Mouse (Mus musculus) intestine, postnatal 0 days (tissue): ENCODE measurements at regions not wholly inside any gene's neighbourhood (a gene's known extent, or its start where the extent isn't known, plus 50 kb on each side); places are given as distances from the start of the nearest gene placed in this dataset.

Experiments used
- ATAC-seq: fragments of 200-750 bp; cut with Nextera tagmentation; 2 replicates; pipeline ENCODE4 v1.8.0; 2017; ENCODE audit warnings: mild to moderate bottlenecking, moderate TSS enrichment, moderate library complexity
- H3K27ac ChIP-seq: fragments of 300-500 bp; sonication (generic); 2 replicates; pipeline ENCODE4 v1.5.1; 2014; ENCODE audit warnings: mild to moderate bottlenecking, low read depth, low read length, moderate library complexity
- H3K27me3 ChIP-seq: fragments of 300-500 bp; sonication (generic); replicated peaks from 2 replicates; pipeline ENCODE4 v1.6.1; 2014; ENCODE audit warnings: low read length, mixed read lengths; ENCODE audit not compliant: control insufficient read depth, insufficient read depth
- H3K36me3 ChIP-seq: fragments of 300-500 bp; sonication (generic); 2 replicates; pipeline ENCODE4 v1.6.1; 2014; ENCODE audit warnings: mild to moderate bottlenecking, moderate library complexity; ENCODE audit not compliant: control insufficient read depth, insufficient read depth
- H3K4me1 ChIP-seq: fragments of 300-500 bp; sonication (generic); replicated peaks from 2 replicates; pipeline ENCODE4 v1.6.1; 2014; ENCODE audit warnings: antibody characterized with exemption, low read length, mixed read lengths; ENCODE audit not compliant: control insufficient read depth, insufficient read depth
- H3K4me2 ChIP-seq: fragments of 300-500 bp; sonication (generic); replicated peaks from 2 replicates; pipeline ENCODE4 v1.6.1; 2014; ENCODE audit warnings: low read depth, mild to moderate bottlenecking, moderate library complexity
- H3K4me3 ChIP-seq: fragments of 300-500 bp; sonication (generic); 2 replicates; pipeline ENCODE4 v1.5.1; 2014; ENCODE audit warnings: low read depth, low read length
- H3K9ac ChIP-seq: fragments of 300-500 bp; sonication (generic); 2 replicates; pipeline ENCODE4 v1.6.1; 2014; ENCODE audit warnings: mild to moderate bottlenecking, low read depth, low read length
- H3K9me3 ChIP-seq: fragments of 300-500 bp; sonication (generic); 2 replicates; pipeline ENCODE4 v1.6.1; 2016; ENCODE audit warnings: mixed run types; ENCODE audit not compliant: control insufficient read depth
- CTCF ChIP-seq: sonication (generic); IDR thresholded peaks from 2 replicates; pipeline ENCODE4 v1.5.1; 2016; ENCODE audit warnings: low read depth, mild to moderate bottlenecking, control low read depth, antibody characterized with exemption, moderate library complexity
- WGBS: fragments of 180-500 bp; shearing (Covaris S2); extraction: QIAGEN DNeasy Blood & Tissue Kit; methylation state at CpG from one replicate; pipeline ENCODE4 v1.1.7; 2014; 5-methylcytosine and 5-hydroxymethylcytosine counted together

- no peak for TF ChIP-seq CTCF
- H3K4me1 ChIP-seq = no peaks in the 10 kb centered on the region
- no peaks in the 10 kb centered on the region for H3K36me3 ChIP-seq
- no peaks in the 10 kb centered on the region for H3K27me3 ChIP-seq
- H3K4me2 ChIP-seq = no peak overlapping the region
- H3K9ac ChIP-seq = no peak overlapping the region
- no peak for ATAC-seq
- no peak overlapping the region for H3K4me3 ChIP-seq
- no peak overlapping the region for H3K27ac ChIP-seq
- no peaks in the 10 kb centered on the region for H3K9me3 ChIP-seq
- 64% methylated on average over 2 of the region's 2 CpGs for WGBS
Observed at GRCm38 (mm10) chr12:114172305-114172704, 628.6 kb downstream of the Adam6a start.

DNA sequence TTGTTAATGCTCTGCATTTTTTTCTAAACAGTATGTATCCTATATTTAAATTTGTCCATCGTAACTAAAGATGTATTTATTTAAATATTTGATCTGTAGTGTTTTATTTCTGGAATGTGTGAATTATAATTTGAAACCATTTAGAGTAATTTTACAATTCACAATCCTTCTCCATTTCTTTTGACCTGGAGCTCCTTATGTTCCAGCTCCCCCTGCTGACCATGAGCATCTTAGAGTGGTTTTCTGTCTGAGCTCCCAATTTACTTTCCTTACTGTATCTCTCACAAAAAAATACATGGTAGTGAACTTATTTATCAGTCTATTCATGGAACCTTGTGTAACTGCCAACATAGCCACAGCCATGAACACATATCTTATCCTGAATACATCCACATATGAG is 655.8 kb downstream of the Adam6a start:
- no peak for TF ChIP-seq CTCF
- Histone ChIP-seq H3K4me2 (no peak overlapping the region), H3K27me3 (no peaks in the 10 kb centered on the region), H3K4me1 (no peaks in the 10 kb centered on the region), H3K4me3 (no peak overlapping the region), H3K36me3 (no peaks in the 10 kb centered on the region), H3K9ac (no peak overlapping the region), H3K27ac (no peak overlapping the region), H3K9me3 (no peaks in the 10 kb centered on the region)
- no peak for ATAC-seq
- WGBS = 55% methylated on average over 1 of the region's 1 CpGs

DNA sequence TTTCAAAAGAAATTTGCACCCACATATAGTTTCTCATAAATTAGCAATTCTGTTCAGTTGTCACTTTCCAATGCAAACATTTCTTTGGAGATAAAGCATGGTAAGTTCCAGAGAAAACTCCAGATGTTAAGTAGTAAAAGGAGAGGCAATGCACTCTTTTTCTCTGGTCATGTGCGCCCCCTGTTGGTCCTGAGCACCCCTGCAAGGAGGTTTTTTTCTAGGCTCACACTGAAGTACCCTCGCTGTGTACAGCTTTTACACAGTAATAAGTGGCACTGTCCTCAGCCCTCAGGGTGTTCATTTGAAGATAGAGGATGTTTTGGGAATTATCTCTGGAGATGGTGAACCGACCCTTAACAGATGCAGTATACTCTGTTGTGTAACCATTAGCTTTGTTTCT is 678.8 kb downstream of the Adam6a start:
- Histone ChIP-seq H3K9me3 (no peaks in the 10 kb centered on the region), H3K4me1 (no peaks in the 10 kb centered on the region), H3K27me3 (no peaks in the 10 kb centered on the region), H3K9ac (no peak overlapping the region), H3K36me3 (no peaks in the 10 kb centered on the region), H3K4me3 (no peak overlapping the region), H3K27ac (no peak overlapping the region), H3K4me2 (no peak overlapping the region)
- no peak for ATAC-seq
- no peak for TF ChIP-seq CTCF
- WGBS = 30% methylated on average over 3 of the region's 3 CpGs
